Mouse (Mus musculus) embryonic fibroblast, embryonic 13.5 days (primary cell): ENCODE measurements around the gene 1700003E16Rik. TPM values are rescaled to one million over a fixed set of nuclear protein-coding genes. Genes with fewer than 3 reads are reported as not detected.

Experiments used
- H3K27ac ChIP-seq: 2 replicates; pipeline ENCODE4 v1.5.1; 2012; ENCODE audit warnings: low read length, control low read depth, inconsistent platforms; ENCODE audit not compliant: insufficient read depth
- H3K4me1 ChIP-seq: 2 replicates; pipeline ENCODE4 v1.6.1; 2011; ENCODE audit warnings: low read length; ENCODE audit not compliant: control insufficient read depth, insufficient read depth
- H3K4me3 ChIP-seq: 2 replicates; pipeline ENCODE4 v1.5.1; 2011; ENCODE audit warnings: mild to moderate bottlenecking, control low read depth, low read length; ENCODE audit not compliant: insufficient read depth
- CTCF ChIP-seq: IDR thresholded peaks from 2 replicates; pipeline ENCODE4 v1.5.1; 2011; ENCODE audit warnings: mild to moderate bottlenecking, control low read depth, low read length, moderate library complexity, borderline replicate concordance; ENCODE audit not compliant: insufficient read depth
- POLR2A ChIP-seq: IDR thresholded peaks from 2 replicates; pipeline ENCODE4 v1.6.1; 2011; ENCODE audit warnings: low read depth, mild to moderate bottlenecking, control low read depth, low read length, moderate library complexity
- polyA plus RNA-seq: library from polyadenylated mRNA; stranded (reverse); fragments of >200 nt; gene quantifications from 2 replicates; pipeline ENCODE4 v1.2.4, GENCODE M21; 2011; ENCODE audit warnings: low read depth; ENCODE audit not compliant: missing spikeins, insufficient read length

The 1700003E16Rik gene
- polyA plus RNA-seq, 1 experiment = 0.51 TPM

DNA sequence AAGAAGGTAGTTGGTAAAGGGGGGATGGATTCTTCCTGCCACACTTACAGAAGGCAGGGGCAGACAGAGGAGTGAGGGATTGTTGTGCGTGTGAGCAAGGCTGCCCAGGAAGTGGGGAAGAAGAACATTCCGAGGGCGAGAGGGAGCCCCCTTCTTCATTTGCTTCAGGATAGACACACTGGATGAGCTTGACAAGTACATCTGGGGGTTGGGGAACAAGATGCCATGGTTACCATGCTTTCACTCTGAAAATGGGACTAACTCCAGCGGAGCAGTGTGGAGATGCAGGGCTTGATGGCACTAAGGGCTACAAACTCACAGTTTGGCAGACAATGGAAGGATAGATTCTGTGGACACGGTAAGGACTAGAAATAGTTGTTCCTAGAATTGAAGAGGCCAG is 14.9 kb downstream of the 1700003E16Rik start:
- Histone ChIP-seq H3K4me3 (no peak overlapping the region), H3K27ac (no peak overlapping the region), H3K4me1 (peaks cover 3% of the 10 kb centered on the region; the same call in 1 of the 2 replicates)
- TF ChIP-seq CTCF = no peak

DNA sequence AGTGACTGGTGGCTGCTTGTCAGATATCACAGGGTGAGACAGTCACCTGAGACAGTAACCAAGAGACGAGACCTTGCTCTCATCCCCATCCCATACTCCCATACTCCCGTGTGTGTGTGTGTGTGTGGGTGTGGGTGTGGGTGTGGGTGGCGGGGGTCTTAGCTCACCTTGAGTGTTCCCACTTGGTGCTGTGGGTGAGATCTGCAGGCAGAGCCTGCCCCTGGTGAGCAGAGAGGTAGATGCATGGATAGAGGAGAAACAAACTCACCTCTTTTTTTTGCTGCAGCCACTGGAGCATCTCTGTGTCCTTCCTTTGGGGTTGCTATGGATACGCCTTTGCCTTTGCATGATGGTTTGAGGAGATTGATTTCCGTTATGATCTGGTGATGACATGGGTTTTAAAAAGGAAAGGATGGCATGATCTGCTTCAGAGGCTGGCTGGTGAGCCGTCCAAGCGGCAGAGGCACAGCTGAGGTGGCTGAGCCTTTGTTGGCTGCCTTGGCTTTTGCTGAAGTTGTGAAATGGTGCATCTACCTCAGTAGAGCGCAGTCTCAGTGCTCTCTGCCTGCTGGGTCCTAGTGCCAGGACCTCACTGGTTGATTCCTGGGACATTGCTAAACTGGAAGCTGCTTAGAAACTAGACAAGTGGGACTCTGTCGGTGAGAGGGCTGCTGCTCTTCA is 16.2 kb downstream of the 1700003E16Rik start:
- TF ChIP-seq CTCF (no peak), POLR2A (no peak)
- Histone ChIP-seq H3K27ac (no peak overlapping the region), H3K4me3 (no peak overlapping the region), H3K4me1 (peaks cover 3% of the 10 kb centered on the region; the same call in 1 of the 2 replicates)

DNA sequence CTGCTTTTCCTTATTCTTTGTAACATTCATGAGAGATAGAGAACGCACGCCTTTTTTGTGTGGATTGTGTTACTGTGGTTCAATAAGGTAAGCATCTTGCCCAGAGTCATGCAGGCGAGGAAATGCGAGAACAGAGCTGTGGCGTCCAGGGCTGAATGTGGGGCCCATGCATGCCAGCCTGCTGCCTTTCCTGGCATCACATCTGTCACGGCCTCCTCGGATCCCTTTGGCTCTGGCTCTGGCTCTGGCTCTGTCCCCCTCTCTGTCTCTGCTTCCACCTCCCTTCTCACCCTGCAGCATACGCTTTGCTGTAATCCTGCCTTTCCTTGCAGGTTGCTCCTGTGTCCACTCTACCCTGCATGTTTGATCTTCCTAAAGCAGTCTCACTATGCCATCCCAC is 19.8 kb downstream of the 1700003E16Rik start:
- H3K4me3 ChIP-seq = no peak overlapping the region
- H3K27ac ChIP-seq = no peak overlapping the region
- no peak for TF ChIP-seq POLR2A
- TF ChIP-seq CTCF = no peak
- H3K4me1 ChIP-seq = no peaks in the 10 kb centered on the region

DNA sequence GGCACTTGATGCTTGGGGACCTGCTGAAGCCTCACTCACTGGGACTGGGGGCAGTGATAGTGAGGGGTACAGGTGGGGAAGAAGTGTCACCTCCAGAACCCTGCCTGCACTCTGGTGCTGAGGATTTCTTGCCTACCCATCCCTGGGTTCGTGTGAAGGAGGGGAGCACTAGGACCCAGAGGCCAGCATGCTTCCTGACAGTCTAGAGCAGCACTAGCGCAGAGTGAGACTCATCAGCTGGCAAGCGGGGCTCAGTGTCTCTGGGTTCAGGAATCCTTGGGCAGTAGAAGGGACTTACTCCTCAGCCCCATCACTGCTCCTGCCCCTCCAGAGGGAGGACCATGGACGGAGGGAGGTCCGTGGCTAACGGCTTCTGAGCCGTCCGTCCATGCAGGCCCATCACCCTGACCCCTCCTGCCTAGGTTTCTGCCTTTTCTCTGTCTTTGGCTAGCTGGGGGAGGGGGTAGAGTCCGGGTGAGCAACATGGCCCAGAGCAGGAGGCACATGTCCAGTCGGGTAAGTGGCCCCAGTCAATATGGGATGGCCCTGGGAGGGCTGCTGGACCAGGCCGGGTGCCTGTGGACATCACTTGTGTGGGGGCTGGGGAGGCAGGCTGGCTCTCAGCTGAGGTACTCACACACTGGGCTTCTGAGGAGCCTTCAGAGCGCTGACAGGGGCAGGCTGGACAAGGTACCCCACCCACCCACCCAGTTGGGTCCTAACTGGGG is 23.4 kb downstream of the 1700003E16Rik start:
- TF ChIP-seq POLR2A (no peak), CTCF (no peak)
- Histone ChIP-seq H3K27ac (no peak overlapping the region), H3K4me3 (no peak overlapping the region), H3K4me1 (no peaks in the 10 kb centered on the region)

DNA sequence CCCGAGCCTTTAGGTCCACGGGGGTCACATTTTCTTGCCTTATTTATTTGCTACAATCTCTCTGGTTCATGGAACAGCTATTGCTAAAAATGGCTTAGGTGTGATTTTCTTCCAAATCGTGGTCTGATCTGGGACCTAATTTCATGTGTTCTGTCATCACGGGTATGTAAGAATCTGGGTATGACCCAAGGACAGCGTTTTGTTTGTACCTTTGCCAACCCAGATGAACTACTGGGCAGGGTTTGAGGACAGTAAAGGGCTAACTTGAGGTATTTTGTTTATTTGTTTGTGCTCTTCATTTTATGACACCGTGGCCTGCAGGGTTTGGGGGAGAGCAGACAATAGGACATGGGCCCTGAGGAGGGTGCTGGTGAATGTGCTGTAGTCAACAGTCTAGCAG is 24.4 kb downstream of the 1700003E16Rik start:
- Histone ChIP-seq H3K4me1 (no peaks in the 10 kb centered on the region; the same call in 1 of the 2 replicates), H3K27ac (no peak overlapping the region), H3K4me3 (no peak overlapping the region)
- TF ChIP-seq POLR2A (no peak), CTCF (no peak)

DNA sequence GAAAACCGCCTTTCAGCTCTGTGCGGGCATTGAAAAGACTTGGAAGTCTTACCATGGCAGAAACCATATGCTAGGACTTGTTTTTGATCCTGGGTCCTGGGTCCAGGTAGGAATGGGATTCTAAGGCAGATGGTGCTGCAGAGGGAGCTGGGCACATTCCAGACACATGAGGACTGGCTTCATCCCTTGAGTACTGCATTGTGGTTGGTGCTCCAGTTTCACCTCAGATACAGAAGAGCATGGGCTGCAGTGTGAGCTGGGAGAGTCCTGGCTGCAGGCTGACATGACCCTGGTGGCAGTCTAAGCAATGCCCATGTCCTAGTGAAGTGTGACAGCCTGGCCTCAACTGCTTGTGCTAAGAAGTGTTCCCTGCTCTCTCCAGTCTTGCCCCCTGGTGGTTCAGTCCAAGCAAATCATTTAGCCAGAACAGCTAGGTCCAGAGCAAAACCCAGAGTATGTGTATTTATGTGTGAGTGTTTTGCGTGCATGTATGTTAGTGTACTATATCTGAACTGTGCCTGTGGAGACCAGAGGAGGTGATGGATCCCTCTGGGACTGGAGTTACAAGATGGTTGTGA is 28.7 kb downstream of the 1700003E16Rik start:
- TF ChIP-seq POLR2A = no peak
- peak; percentile 40; the same call in 1 of the 2 replicates for TF ChIP-seq CTCF
- no peak overlapping the region for H3K4me3 ChIP-seq
- no peak overlapping the region for H3K27ac ChIP-seq
- no peaks in the 10 kb centered on the region; the same call in 1 of the 2 replicates for H3K4me1 ChIP-seq

DNA sequence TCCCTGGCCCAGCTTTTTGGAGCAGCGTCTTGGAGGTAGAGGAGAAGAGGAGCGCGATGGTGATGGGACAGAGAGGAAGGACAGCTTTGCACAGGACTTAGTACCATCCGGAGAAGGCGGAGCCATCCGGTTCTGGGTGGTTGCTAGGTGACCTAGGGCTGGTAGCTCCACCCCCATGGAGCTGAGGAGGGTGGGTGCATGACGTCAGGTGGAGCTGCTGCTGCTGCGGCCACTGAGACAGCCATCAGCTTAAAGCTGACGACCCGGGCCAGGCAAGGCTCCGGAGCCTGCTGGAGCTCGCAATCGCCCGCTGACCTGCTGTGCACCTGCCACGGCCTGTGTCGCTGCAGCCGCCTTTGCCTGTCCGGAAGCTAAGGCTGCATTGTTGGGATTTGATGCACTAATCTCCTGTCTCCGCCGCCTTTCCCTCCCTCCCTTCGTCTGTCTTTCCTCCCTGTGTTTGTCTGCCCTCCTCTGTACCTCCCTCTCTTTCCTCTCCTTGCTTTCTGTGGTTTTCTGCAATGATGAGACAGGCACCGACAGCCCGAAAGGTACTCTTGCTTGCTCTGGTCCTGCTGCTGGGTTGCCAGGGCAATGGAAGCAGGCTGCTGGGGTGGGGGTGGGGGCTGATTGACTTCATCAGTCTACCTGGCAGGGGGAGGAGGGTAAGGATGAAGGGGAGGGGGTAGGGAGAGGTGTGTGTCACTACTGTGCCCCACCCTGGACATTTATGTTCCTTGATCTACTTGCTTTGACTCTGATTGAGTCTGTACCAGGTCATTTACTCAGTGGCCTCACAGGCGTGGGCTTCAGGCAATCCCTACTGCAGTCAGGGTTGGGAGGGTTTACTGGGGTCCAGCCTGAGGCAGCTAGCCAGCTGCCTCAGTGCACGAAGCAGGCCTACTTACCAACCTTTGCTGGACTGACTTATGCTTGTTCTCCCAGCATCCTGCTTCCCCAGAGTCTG is 30.0 kb downstream of the 1700003E16Rik start:
- TF ChIP-seq CTCF (no peak), POLR2A (no peak)
- Histone ChIP-seq H3K4me1 (no peaks in the 10 kb centered on the region; the same call in 1 of the 2 replicates), H3K4me3 (no peak overlapping the region), H3K27ac (no peak overlapping the region)

DNA sequence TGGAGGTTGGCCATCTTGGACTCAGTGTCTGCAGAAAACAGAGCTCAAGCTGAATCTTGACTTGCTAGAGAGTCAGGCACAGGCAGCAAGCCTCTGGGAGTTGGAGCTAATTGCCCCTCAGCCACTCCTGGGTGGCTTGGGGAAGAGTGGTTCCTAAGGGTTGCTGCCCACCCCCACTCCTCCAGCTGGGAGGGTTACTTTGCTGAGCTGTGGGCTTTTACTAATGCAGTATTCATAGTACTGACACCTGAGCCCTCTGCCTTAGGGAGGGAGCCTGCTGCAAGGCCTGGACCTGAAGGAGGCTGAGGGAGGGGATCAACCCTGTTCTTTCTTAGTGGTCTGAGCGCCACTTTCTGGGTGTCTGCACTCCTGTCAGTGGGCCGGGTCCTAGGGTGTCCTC is 30.7 kb downstream of the 1700003E16Rik start:
- TF ChIP-seq POLR2A (no peak), CTCF (no peak)
- H3K4me3 ChIP-seq = no peak overlapping the region
- no peaks in the 10 kb centered on the region; the same call in 1 of the 2 replicates for H3K4me1 ChIP-seq

DNA sequence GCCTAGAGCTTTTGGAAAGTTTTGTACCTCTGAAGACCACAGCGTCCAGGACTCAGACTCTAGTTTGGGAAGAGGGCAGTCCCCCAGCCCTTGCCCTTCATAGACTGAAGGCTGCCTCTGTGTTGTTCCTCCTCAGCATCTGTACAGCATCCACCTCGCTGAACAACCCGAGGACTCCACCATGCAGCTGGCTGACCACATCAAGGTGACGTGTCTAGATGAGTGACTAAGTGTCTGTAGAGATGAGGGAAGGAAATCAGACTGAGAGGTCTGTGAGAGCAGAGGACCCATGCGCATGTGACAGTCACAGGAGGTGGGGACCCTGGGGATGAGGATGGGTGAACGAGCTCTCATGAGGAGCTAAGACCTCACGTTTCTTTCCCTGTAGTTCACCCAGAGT is 37.4 kb downstream of the 1700003E16Rik start:
- Histone ChIP-seq H3K4me3 (no peak overlapping the region), H3K27ac (no peak overlapping the region), H3K4me1 (no peaks in the 10 kb centered on the region)
- TF ChIP-seq CTCF (no peak), POLR2A (no peak)

More for the DNA sequence above, 30.7 kb downstream of the 1700003E16Rik start:
- H3K27ac ChIP-seq = no peak overlapping the region
